Comparison of ENCODE assay signal across 7 mouse cellular contexts in the genomic region with DNA sequence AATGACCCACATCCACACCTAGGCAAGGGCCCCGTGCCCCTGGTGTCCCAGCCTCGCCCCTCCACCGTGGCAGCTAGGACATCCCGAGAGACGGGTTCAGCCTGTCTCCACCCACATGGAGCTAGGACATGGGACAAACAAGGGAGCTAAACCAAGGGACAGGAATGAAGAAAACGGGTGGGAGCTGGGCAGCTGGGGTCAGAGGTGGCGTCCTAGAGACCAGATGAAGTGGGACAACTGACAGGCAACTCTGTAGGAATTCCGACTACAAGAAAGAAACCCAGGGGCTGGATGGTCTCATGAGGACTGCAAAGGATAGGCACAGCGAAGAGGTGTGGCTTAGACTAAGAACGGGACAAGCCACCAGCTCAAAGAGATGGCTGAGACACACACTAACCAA. TPM values are rescaled to one million over a fixed set of nuclear protein-coding genes. Genes with fewer than 3 reads are reported as not detected.
DNase-seq lines count a peak whose midpoint lies in the region; ATAC-seq lines count a peak whose summit lies in the region.

No protein-coding gene starts in this region.

- peak overlapping the region; percentile 97 for H3K9ac ChIP-seq in lung, embryonic 15.5 days
- peak overlapping the region; percentile 98 for H3K9ac ChIP-seq in embryonic facial prominence, embryonic 12.5 days
- peak overlapping the region; percentile 93 for H3K9ac ChIP-seq in intestine, embryonic 15.5 days
- H3K9ac ChIP-seq in neural tube, embryonic 15.5 days (replicated peaks): peak overlapping the region; percentile 78

- H3K9me3 ChIP-seq in lung, embryonic 15.5 days: no peaks in the 10 kb centered on the region
- H3K9me3 ChIP-seq in embryonic facial prominence, embryonic 12.5 days: no peaks in the 10 kb centered on the region
- H3K9me3 ChIP-seq in intestine, embryonic 15.5 days: no peaks in the 10 kb centered on the region
- H3K9me3 ChIP-seq in neural tube, embryonic 15.5 days (replicated peaks): no peaks in the 10 kb centered on the region

- H3K36me3 ChIP-seq in lung, embryonic 15.5 days: peaks cover 19% of the 10 kb centered on the region
- H3K36me3 ChIP-seq in embryonic facial prominence, embryonic 12.5 days: peaks cover 21% of the 10 kb centered on the region
- peaks cover 13% of the 10 kb centered on the region for H3K36me3 ChIP-seq in intestine, embryonic 15.5 days
- H3K36me3 ChIP-seq in neural tube, embryonic 15.5 days: peaks cover 17% of the 10 kb centered on the region

- H3K4me1 ChIP-seq in lung, embryonic 15.5 days: peaks cover 26% of the 10 kb centered on the region
- peaks cover 27% of the 10 kb centered on the region for H3K4me1 ChIP-seq in embryonic facial prominence, embryonic 12.5 days
- peaks cover 27% of the 10 kb centered on the region for H3K4me1 ChIP-seq in intestine, embryonic 15.5 days (replicated peaks)
- peaks cover 31% of the 10 kb centered on the region for H3K4me1 ChIP-seq in neural tube, embryonic 15.5 days

- peak overlapping the region; percentile 98 for H3K4me3 ChIP-seq in lung, embryonic 15.5 days
- H3K4me3 ChIP-seq in embryonic facial prominence, embryonic 12.5 days: peak overlapping the region; percentile 97
- H3K4me3 ChIP-seq in intestine, embryonic 15.5 days (replicated peaks): peak overlapping the region; percentile 94
- peak overlapping the region; percentile 83 for H3K4me3 ChIP-seq in neural tube, embryonic 15.5 days (replicated peaks)

- H3K4me2 ChIP-seq in lung, embryonic 15.5 days: peak overlapping the region; percentile 91
- peak overlapping the region; percentile 83 for H3K4me2 ChIP-seq in embryonic facial prominence, embryonic 12.5 days (replicated peaks)
- H3K4me2 ChIP-seq in intestine, embryonic 15.5 days (replicated peaks): peak overlapping the region; percentile 78
- peak overlapping the region; percentile 85 for H3K4me2 ChIP-seq in neural tube, embryonic 15.5 days

- H3K27me3 ChIP-seq in lung, embryonic 15.5 days: no peaks in the 10 kb centered on the region
- H3K27me3 ChIP-seq in embryonic facial prominence, embryonic 12.5 days: no peaks in the 10 kb centered on the region
- H3K27me3 ChIP-seq in intestine, embryonic 15.5 days (replicated peaks): no peaks in the 10 kb centered on the region
- H3K27me3 ChIP-seq in neural tube, embryonic 15.5 days (replicated peaks): no peaks in the 10 kb centered on the region

- 19% methylated on average over 10 of the region's 10 CpGs for WGBS in lung, embryonic 15.5 days
- 32% methylated on average over 10 of the region's 10 CpGs for WGBS in embryonic facial prominence, embryonic 12.5 days
- 24% methylated on average over 10 of the region's 10 CpGs for WGBS in intestine, embryonic 15.5 days
- 46% methylated on average over 10 of the region's 10 CpGs for WGBS in neural tube, embryonic 15.5 days

- H3K27ac ChIP-seq in lung, embryonic 15.5 days: no peak overlapping the region
- no peak overlapping the region for H3K27ac ChIP-seq in embryonic facial prominence, embryonic 12.5 days
- no peak overlapping the region for H3K27ac ChIP-seq in intestine, embryonic 15.5 days
- no peak overlapping the region for H3K27ac ChIP-seq in neural tube, embryonic 15.5 days (replicated peaks)

- ATAC-seq in lung, embryonic 15.5 days (ENCODE audit: borderline replicate concordance, extremely low read depth, low FRiP score, low TSS enrichment): no peak
- no peak for ATAC-seq in embryonic facial prominence, embryonic 12.5 days (ENCODE audit: insufficient number of reproducible peaks, insufficient read depth, low FRiP score, low TSS enrichment)
- ATAC-seq in intestine, embryonic 15.5 days: 0 out of 2 replicates have a peak, but pooled peaks have one; percentile 26
- ATAC-seq in neural tube, embryonic 15.5 days (ENCODE audit: low FRiP score): no peak

- DNase-seq in lung, postnatal 14 days: no peak
- no peak for DNase-seq in ovary, adult 18-20 months (ENCODE audit: low spot score)
- no peak for DNase-seq in gastrocnemius, postnatal 25 days

RNA-seq across cellular contexts. Expression of a gene that starts 1.3 kb away (rescaled TPM):
- 45.9 and 47.9 TPM in 2 replicates for polyA plus RNA-seq in lung, embryonic 15.5 days (2015; fragmentation: Nextera tagmentation; extraction: Ambion mirVana)
- 77.4 and 82.6 TPM in 2 replicates for polyA plus RNA-seq in embryonic facial prominence, embryonic 12.5 days (2016; fragmentation: Nextera tagmentation; extraction: Ambion mirVana)
- polyA plus RNA-seq in intestine, embryonic 15.5 days (2015; fragmentation: Nextera tagmentation; extraction: Ambion mirVana): 40.5 and 44.3 TPM in 2 replicates
- polyA plus RNA-seq in neural tube, embryonic 15.5 days (2015; fragmentation: Nextera tagmentation; extraction: Ambion mirVana): 61.7 and 68.6 TPM in 2 replicates
- 10 to 100 TPM; 12.6 to 14.8 TPM for total RNA-seq in gastrocnemius, postnatal 25 days (2021)

RNA-seq across cellular contexts. Expression of a gene that starts 20.1 kb away (rescaled TPM):
- polyA plus RNA-seq in lung, embryonic 15.5 days (2015; fragmentation: Nextera tagmentation; extraction: Ambion mirVana): 33.2 and 34.1 TPM in 2 replicates
- 17.0 and 18.3 TPM in 2 replicates for polyA plus RNA-seq in embryonic facial prominence, embryonic 12.5 days (2016; fragmentation: Nextera tagmentation; extraction: Ambion mirVana)
- polyA plus RNA-seq in intestine, embryonic 15.5 days (2015; fragmentation: Nextera tagmentation; extraction: Ambion mirVana): 106 and 121 TPM in 2 replicates
- polyA plus RNA-seq in neural tube, embryonic 15.5 days (2015; fragmentation: Nextera tagmentation; extraction: Ambion mirVana): 23.7 and 26.2 TPM in 2 replicates
- 1 to 10 TPM in 1 of 2 experiments, under 1 TPM in 1; 0.84 to 1.2 TPM for total RNA-seq in gastrocnemius, postnatal 25 days (2021)

RNA-seq across cellular contexts. Expression of a gene that starts 33.4 kb away (rescaled TPM):
- polyA plus RNA-seq in lung, embryonic 15.5 days (2015; fragmentation: Nextera tagmentation; extraction: Ambion mirVana): not detected in 2 replicates
- not detected in 2 replicates for polyA plus RNA-seq in embryonic facial prominence, embryonic 12.5 days (2016; fragmentation: Nextera tagmentation; extraction: Ambion mirVana)
- not detected in 2 replicates for polyA plus RNA-seq in intestine, embryonic 15.5 days (2015; fragmentation: Nextera tagmentation; extraction: Ambion mirVana)
- polyA plus RNA-seq in neural tube, embryonic 15.5 days (2015; fragmentation: Nextera tagmentation; extraction: Ambion mirVana): 0.37 TPM in 1 of 2 replicates, not detected in the other
- total RNA-seq in gastrocnemius, postnatal 25 days (2021): not detected
